Mouse (Mus musculus) T-helper 1 cell (primary cell): Measurements from ENCODE around the gene Cavin3.
"Not testable (repeated sequence)": the region's sequence is repeated elsewhere in the genome, so short reads cannot be mapped to it uniquely, and the experiment has no call there.

Experiments used
- in situ Hi-C: fragments of 300-600 bp; cut with MboI, MseI; formaldehyde crosslinking; loops from one replicate; pipeline ENCODE4 v1.15.1; 2025; ENCODE audit warnings: high pct_unique_total_duplicates

Gene Cavin3

GRCm38 (mm10) chr7:105480561-105481504 is 1.3 kb downstream of the Cavin3 start:
- in situ Hi-C loops, result no loop called here

GRCm38 (mm10) chr7:105480081-105480480 is 2.0 kb downstream of the Cavin3 start:
- in situ Hi-C loops, result no loop called here

GRCm38 (mm10) chr7:105479232-105479631 is 2.9 kb downstream of the Cavin3 start:
- in situ Hi-C loops, result no loop called here

- in situ Hi-C loops, result no loop called here
These were observed 3.8 kb downstream of the Cavin3 start for GRCm38 (mm10) chr7:105478344-105478743.

- in situ Hi-C loops, result no loop called here
These were observed 4.3 kb downstream of the Cavin3 start for GRCm38 (mm10) chr7:105477841-105478240.

- in situ Hi-C loops, result no loop called here
These were observed 4.7 kb downstream of the Cavin3 start for GRCm38 (mm10) chr7:105477433-105477700.

GRCm38 (mm10) chr7:105476683-105477432 is 5.2 kb downstream of the Cavin3 start:
- in situ Hi-C loops, result no loop called here

- in situ Hi-C loops, result no loop called here
These were observed 6.6 kb downstream of the Cavin3 start for GRCm38 (mm10) chr7:105475396-105475949.

- in situ Hi-C loops, result no loop called here
These were observed 7.3 kb downstream of the Cavin3 start for GRCm38 (mm10) chr7:105474771-105475315.

GRCm38 (mm10) chr7:105472607-105473006 is 9.5 kb downstream of the Cavin3 start:
- in situ Hi-C loops, result no loop called here

- in situ Hi-C loops, result not testable (repeated sequence)
These were observed 16.6 kb downstream of the Cavin3 start for GRCm38 (mm10) chr7:105465505-105465904.

GRCm38 (mm10) chr7:105458546-105458945 is 23.6 kb downstream of the Cavin3 start:
- in situ Hi-C loops, result no loop called here

GRCm38 (mm10) chr7:105453345-105453744 is 28.8 kb downstream of the Cavin3 start:
- in situ Hi-C loops, result not testable (repeated sequence)

- in situ Hi-C loops, result no loop called here
These were observed 37.0 kb downstream of the Cavin3 start for GRCm38 (mm10) chr7:105445076-105445475.

- in situ Hi-C loops, result no loop called here
These were observed 40.7 kb downstream of the Cavin3 start for GRCm38 (mm10) chr7:105441426-105441825.

GRCm38 (mm10) chr7:105437979-105438772 is 43.9 kb downstream of the Cavin3 start:
- in situ Hi-C loops, result no loop called here

- in situ Hi-C loops, result no loop called here
These were observed 47.3 kb downstream of the Cavin3 start for GRCm38 (mm10) chr7:105434798-105435197.

- in situ Hi-C loops, result no loop called here
These were observed 48.2 kb downstream of the Cavin3 start for GRCm38 (mm10) chr7:105433859-105434258.

- in situ Hi-C loops, result no loop called here
These were observed 50.0 kb downstream of the Cavin3 start for GRCm38 (mm10) chr7:105432058-105432457.
